Mouse (Mus musculus): ENCODE results near the gene Ndufv3. TPM values are rescaled to one million over a fixed set of nuclear protein-coding genes. Genes with fewer than 3 reads are reported as not detected.
A peak's percentile ranks its signal among the peaks of the same experiment; 100 is the strongest.
"Not testable (repeated sequence)": the region's sequence is repeated elsewhere in the genome, so short reads cannot be mapped to it uniquely, and the experiment has no call there.

Gene Ndufv3
- polyA plus RNA-seq, 1 experiment from 2014 or later: 280 TPM

DNA sequence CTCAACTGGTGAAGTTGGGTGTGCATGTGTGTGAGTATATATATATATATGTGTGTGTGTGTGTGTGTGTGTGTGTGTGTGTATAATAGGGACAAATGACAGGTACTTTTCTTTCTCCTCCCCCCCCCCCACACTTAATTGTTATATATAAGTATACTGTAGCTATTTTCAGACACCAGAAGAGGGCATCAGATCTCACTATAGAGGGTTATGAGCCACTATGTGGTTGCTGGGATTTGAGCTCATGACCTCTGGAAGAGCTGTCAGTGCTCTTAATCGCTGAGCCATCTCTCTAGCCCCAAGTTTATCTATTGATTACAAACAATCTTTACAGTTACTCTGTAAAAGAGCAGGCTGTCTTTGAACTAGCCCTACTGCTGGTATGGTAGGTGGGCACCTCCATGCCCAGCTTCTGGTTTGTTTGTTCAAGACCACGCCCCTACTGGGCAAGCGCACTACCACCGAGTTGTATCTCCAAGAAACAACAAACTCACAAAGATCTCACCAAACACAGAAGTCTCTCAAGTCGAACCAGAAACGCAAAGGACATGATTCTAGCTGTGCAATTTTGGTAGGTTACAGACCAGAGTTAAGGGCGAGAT lies 470 bp upstream of the Ndufv3 start:
- peak overlapping the region; percentile 59 for H3K4me2 ChIP-seq
- no peaks in the 10 kb centered on the region for H3K9me3 ChIP-seq
- H3K4me1 ChIP-seq: peaks cover 24% of the 10 kb centered on the region
- WGBS: 2% methylated on average over 7 of the region's 7 CpGs
- H3K27ac ChIP-seq: 0 out of 2 replicates have a peak overlapping the region, but pooled peaks have one; percentile 86
- no peaks in the 10 kb centered on the region for H3K27me3 ChIP-seq
- H3K4me3 ChIP-seq: peak overlapping the region; percentile 68
- H3K36me3 ChIP-seq: peaks cover 14% of the 10 kb centered on the region
- ATAC-seq (ENCODE audit: insufficient number of reproducible peaks, low FRiP score, low TSS enrichment, low read depth): 0 out of 2 replicates have a peak, but pooled peaks have one; percentile 7
- no peak overlapping the region for H3K9ac ChIP-seq

GRCm38 (mm10) chr17:31520895-31521294 lies 980 bp downstream of the Ndufv3 start:
- Histone ChIP-seq H3K36me3 (peaks cover 19% of the 10 kb centered on the region), H3K4me3 (peak overlapping the region; percentile 68), H3K27me3 (no peaks in the 10 kb centered on the region), H3K9ac (no peak overlapping the region), H3K27ac (peak overlapping the region; percentile 86), H3K9me3 (no peaks in the 10 kb centered on the region), H3K4me2 (peak overlapping the region; percentile 59), H3K4me1 (peaks cover 24% of the 10 kb centered on the region)
- no peak for ATAC-seq (ENCODE audit: insufficient number of reproducible peaks, low FRiP score, low TSS enrichment, low read depth)
- WGBS: 15% methylated on average over 3 of the region's 3 CpGs

- 84% methylated on average over 6 of the region's 6 CpGs for WGBS
- Histone ChIP-seq H3K27ac (0 out of 2 replicates have a peak overlapping the region, but pooled peaks have one; percentile 86), H3K36me3 (peaks cover 23% of the 10 kb centered on the region), H3K9me3 (no peaks in the 10 kb centered on the region), H3K4me2 (peak overlapping the region; percentile 59; the same call in 1 of the 2 replicates), H3K9ac (no peak overlapping the region), H3K27me3 (no peaks in the 10 kb centered on the region), H3K4me3 (no peak overlapping the region), H3K4me1 (peaks cover 24% of the 10 kb centered on the region)
- ATAC-seq (ENCODE audit: insufficient number of reproducible peaks, low FRiP score, low TSS enrichment, low read depth): no peak
Observed at GRCm38 (mm10) chr17:31521948-31522347, 2.0 kb downstream of the Ndufv3 start.

GRCm38 (mm10) chr17:31525114-31525513 lies 5.2 kb downstream of the Ndufv3 start:
- WGBS: 86% methylated on average over 4 of the region's 4 CpGs
- no peak overlapping the region for H3K4me3 ChIP-seq
- H3K9ac ChIP-seq: no peak overlapping the region
- H3K36me3 ChIP-seq: peaks cover 49% of the 10 kb centered on the region
- H3K9me3 ChIP-seq: no peaks in the 10 kb centered on the region
- no peak overlapping the region for H3K4me2 ChIP-seq
- H3K27ac ChIP-seq: no peak overlapping the region
- H3K27me3 ChIP-seq: no peaks in the 10 kb centered on the region
- ATAC-seq (ENCODE audit: insufficient number of reproducible peaks, low FRiP score, low TSS enrichment, low read depth): no peak
- H3K4me1 ChIP-seq: peaks cover 18% of the 10 kb centered on the region

DNA sequence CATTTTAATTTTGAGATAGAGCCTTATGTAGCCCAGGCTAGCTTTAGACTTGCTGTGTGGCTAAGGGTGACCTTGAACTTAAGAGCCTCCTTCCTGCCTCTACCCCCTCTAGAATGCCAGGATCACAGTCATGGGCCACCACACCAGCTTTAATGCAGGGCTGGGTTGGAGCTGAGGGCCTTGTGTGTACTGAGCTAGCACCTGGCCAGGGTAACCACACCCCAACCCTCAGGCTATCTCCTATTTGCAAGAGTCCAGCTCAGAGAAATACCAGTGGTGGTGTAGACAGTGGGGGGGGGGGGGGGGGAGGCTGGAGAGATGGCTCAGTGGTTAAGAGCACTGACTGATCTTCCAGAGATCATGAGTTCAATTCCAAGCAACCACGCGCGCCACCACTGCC lies 5.9 kb downstream of the Ndufv3 start:
- Histone ChIP-seq H3K9ac (no peak overlapping the region), H3K4me3 (no peak overlapping the region), H3K27me3 (no peaks in the 10 kb centered on the region), H3K4me1 (peaks cover 14% of the 10 kb centered on the region), H3K36me3 (peaks cover 55% of the 10 kb centered on the region), H3K9me3 (no peaks in the 10 kb centered on the region), H3K27ac (no peak overlapping the region), H3K4me2 (no peak overlapping the region)
- no peak for ATAC-seq (ENCODE audit: insufficient number of reproducible peaks, low FRiP score, low TSS enrichment, low read depth)
- WGBS: 98% methylated on average over 3 of the region's 3 CpGs

- Histone ChIP-seq H3K4me3 (no peak overlapping the region), H3K9me3 (no peaks in the 10 kb centered on the region), H3K27me3 (no peaks in the 10 kb centered on the region), H3K9ac (no peak overlapping the region), H3K36me3 (peaks cover 53% of the 10 kb centered on the region), H3K4me1 (no peaks in the 10 kb centered on the region), H3K4me2 (no peak overlapping the region), H3K27ac (no peak overlapping the region)
- no peak for ATAC-seq (ENCODE audit: insufficient number of reproducible peaks, low FRiP score, low TSS enrichment, low read depth)
- WGBS: 32% methylated on average over 15 of the region's 15 CpGs
Observed at GRCm38 (mm10) chr17:31529314-31529713, 9.4 kb downstream of the Ndufv3 start.

DNA sequence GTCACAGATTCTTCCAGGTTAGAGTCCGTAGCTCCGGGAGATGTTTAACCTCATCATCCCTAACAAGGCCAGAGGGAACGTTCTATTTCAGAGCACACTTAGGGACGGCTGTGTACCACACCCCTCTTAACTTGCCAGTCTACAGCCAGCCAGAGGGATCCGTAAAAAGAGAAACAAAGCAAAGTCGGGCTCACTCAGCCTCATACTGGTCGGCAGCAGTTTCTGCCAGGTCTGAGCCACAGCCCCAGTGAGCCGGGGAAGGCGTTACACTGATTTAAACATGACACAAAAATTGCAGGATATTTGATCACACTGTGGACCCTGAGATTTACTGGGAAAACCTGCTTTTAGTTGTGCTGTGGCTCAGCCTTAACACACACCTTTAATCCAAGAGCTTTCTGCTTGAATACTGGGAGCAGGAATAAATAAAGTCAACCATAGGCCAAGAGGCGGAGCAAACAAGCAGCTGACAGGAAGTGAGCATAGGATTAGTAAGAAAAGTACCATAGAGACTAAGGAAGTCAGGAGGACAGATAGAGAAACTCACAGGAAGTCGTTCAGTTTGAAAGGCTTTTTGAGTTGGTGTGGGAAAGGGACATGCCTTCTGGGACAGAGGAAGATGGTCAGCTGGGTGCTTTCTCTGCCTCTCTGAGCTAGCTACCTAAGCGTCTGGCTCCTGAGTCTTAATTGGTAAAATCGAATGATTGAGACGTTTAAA lies 11.7 kb downstream of the Ndufv3 start:
- 80% methylated on average over 14 of the region's 14 CpGs for WGBS
- peaks cover 46% of the 10 kb centered on the region for H3K36me3 ChIP-seq

DNA sequence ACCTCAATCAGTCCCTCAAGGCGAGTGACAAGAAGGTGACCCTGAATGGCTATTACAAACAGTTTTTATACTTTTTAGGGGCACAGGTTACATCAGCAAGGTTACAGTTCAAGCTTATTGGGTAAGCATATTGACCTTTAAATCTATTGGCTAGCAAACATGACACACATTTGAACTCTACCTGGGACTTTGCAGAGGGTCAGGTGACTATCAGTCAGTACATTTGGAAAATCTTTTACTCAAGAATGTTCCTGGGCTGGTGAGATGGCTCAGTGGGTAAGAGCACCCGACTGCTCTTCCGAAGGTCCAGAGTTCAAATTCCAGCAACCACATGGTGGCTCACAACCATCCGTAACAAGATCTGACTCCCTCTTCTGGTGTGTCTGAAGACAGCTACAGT lies 12.4 kb downstream of the Ndufv3 start:
- H3K4me3 ChIP-seq; H3K27ac ChIP-seq; H3K9ac ChIP-seq; H3K27me3 ChIP-seq; H3K4me2 ChIP-seq; H3K9me3 ChIP-seq; ATAC-seq (ENCODE audit: insufficient number of reproducible peaks, low FRiP score, low TSS enrichment, low read depth): not testable (repeated sequence)
- Histone ChIP-seq H3K36me3 (peaks cover 38% of the 10 kb centered on the region), H3K4me1 (peaks cover 14% of the 10 kb centered on the region)
- WGBS: 90% methylated on average over 4 of the region's 4 CpGs

More for the DNA sequence above, 11.7 kb downstream of the Ndufv3 start:
- no peak for ATAC-seq (ENCODE audit: insufficient number of reproducible peaks, low FRiP score, low TSS enrichment, low read depth)
- no peak overlapping the region for H3K9ac ChIP-seq
- H3K4me2 ChIP-seq: no peak overlapping the region
- H3K27ac ChIP-seq: no peak overlapping the region
- no peaks in the 10 kb centered on the region for H3K9me3 ChIP-seq
- no peaks in the 10 kb centered on the region for H3K27me3 ChIP-seq
- H3K4me1 ChIP-seq: peaks cover 14% of the 10 kb centered on the region
- no peak overlapping the region for H3K4me3 ChIP-seq

DNA sequence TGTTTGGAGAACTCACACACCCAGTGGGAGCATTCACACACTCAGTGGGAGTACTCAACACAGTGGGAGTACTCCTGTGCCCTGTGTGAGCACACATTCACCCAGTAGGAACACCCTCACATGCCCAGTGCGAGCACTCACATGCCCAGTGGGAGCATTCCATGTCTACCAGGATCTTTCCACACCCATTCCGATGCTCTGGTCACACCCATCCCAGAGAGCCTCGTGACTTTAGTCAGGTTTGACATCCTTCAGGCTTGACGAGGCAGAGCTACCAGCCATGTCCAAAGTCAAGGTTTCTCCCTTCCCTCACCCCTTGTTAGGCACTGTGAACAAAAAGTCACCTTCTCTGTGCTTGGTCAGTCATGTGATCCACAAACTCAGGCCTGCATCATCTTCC lies 15.4 kb downstream of the Ndufv3 start:
- Histone ChIP-seq H3K4me2 (no peak overlapping the region), H3K9me3 (no peaks in the 10 kb centered on the region), H3K4me3 (no peak overlapping the region), H3K27ac (peak overlapping the region; percentile 78), H3K9ac (no peak overlapping the region), H3K27me3 (no peaks in the 10 kb centered on the region), H3K4me1 (peaks cover 20% of the 10 kb centered on the region), H3K36me3 (peaks cover 15% of the 10 kb centered on the region)
- WGBS: 57% methylated on average over 4 of the region's 4 CpGs
- ATAC-seq (ENCODE audit: insufficient number of reproducible peaks, low FRiP score, low TSS enrichment, low read depth): 0 out of 2 replicates have a peak, but pooled peaks have one; percentile 15

DNA sequence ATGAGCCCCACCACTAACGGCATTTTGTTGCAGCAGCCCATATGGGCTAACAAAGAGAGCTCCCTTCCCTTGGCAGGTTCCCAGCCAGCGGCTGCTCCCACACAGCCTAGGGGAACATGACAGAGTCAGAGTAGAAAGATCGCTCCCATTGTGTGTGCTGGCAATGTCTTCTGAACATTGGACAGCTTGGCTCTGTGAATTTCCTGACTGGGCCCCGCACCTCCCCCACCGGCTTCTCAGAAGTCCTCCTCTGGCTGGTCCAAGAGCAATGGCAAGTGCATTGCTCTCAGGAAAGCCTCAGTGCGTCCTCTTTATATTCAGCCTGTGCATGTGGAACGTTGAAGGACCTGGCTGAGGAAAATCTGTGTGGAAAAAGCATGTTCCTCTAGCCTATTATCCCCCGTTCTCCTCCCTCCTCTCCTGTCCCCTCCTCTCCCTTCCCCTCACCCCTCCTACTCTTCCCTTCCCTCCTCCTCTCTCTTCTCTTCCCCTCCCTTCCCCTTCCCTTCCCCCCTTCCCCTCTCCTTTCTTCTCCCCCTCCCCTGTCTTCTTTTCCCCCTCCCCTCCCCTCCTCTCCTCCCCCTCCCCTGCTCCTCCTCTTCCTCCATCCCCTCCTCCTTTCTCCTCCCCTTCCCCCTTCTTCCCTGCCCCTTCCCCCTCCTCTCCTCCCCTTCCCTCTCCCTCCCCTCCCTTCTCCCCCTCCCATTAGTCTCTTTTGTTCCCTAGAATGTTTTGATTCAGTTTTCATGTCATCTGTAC lies 16.1 kb downstream of the Ndufv3 start:
- ATAC-seq (ENCODE audit: insufficient number of reproducible peaks, low FRiP score, low TSS enrichment, low read depth): peak; percentile 53
- Histone ChIP-seq H3K4me3 (no peak overlapping the region), H3K36me3 (peaks cover 8% of the 10 kb centered on the region), H3K9me3 (no peaks in the 10 kb centered on the region), H3K4me1 (peaks cover 26% of the 10 kb centered on the region), H3K4me2 (no peak overlapping the region), H3K27ac (peak overlapping the region; percentile 78), H3K9ac (no peak overlapping the region), H3K27me3 (no peaks in the 10 kb centered on the region)
- 27% methylated on average over 8 of the region's 8 CpGs for WGBS

- Histone ChIP-seq H3K9me3 (no peaks in the 10 kb centered on the region), H3K9ac (no peak overlapping the region), H3K4me2 (no peak overlapping the region), H3K36me3 (no peaks in the 10 kb centered on the region), H3K4me1 (peaks cover 40% of the 10 kb centered on the region), H3K27me3 (no peaks in the 10 kb centered on the region), H3K4me3 (no peak overlapping the region), H3K27ac (peak overlapping the region; percentile 66; the same call in 1 of the 2 replicates)
- 60% methylated on average over 3 of the region's 3 CpGs for WGBS
- ATAC-seq (ENCODE audit: insufficient number of reproducible peaks, low FRiP score, low TSS enrichment, low read depth): no peak
Observed at GRCm38 (mm10) chr17:31540101-31540500, 20.2 kb downstream of the Ndufv3 start.

Data from limb, embryonic 15.5 days (tissue).